Mouse (Mus musculus) lung, adult 2 months (tissue): ENCODE data around the gene Sec24b.

Source experiments
- CTCF ChIP-seq: fragments of 200-500 bp; IDR thresholded peaks from 2 replicates; pipeline ENCODE4 v1.5.1; 2011; ENCODE audit warnings: mild to moderate bottlenecking, low read length, control low read depth; ENCODE audit not compliant: insufficient read depth
- POLR2A ChIP-seq: fragments of 200-500 bp; IDR thresholded peaks from 2 replicates; pipeline ENCODE4 v1.6.1; 2011; ENCODE audit warnings: low read depth, mild to moderate bottlenecking, control low read depth, low read length, borderline replicate concordance; ENCODE audit errors: extremely low read depth

DNA sequence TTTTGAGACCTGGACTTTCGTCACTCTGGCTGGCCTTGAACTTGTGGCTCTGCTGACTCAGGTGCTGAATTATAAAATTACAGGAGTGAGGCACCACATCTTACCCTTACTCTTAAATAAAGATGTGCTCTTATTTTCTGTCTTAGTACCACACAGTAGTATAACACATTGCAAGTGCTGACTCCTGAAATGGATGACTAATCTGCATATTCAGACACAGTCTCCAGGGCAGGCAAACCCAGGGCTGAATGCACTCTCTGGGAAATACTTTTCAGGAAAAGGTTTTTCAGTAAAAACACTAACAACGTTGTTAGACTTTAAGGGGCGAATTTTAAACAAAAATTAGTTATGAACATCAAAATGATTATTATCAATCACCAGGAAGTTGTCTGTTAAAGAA lies 64.0 kb downstream of the Sec24b start:
- TF ChIP-seq CTCF, result no peak
- TF ChIP-seq POLR2A, result no peak
